Mouse (Mus musculus) small intestine, adult 2 months (tissue): ENCODE measurements around the gene Spast.
"Not testable (repeated sequence)": the region's sequence is repeated elsewhere in the genome, so short reads cannot be mapped to it uniquely, and the experiment has no call there.

Source experiments
- CTCF ChIP-seq: fragments of 200-500 bp; IDR thresholded peaks from 2 replicates; pipeline ENCODE4 v1.5.1; 2012; ENCODE audit warnings: low read depth, mild to moderate bottlenecking, control low read depth, inconsistent platforms, low read length, moderate library complexity, mixed read lengths; ENCODE audit not compliant: insufficient replicate concordance, insufficient read length; ENCODE audit errors: extremely low read depth
- POLR2A ChIP-seq: fragments of 200-500 bp; IDR thresholded peaks from 2 replicates; pipeline ENCODE4 v1.6.1; 2012; ENCODE audit warnings: low read depth, mild to moderate bottlenecking, control low read depth, inconsistent platforms, low read length, moderate library complexity

- not testable (repeated sequence) for TF ChIP-seq POLR2A
- TF ChIP-seq CTCF: peak; percentile 38; the same call in 1 of the 2 replicates
Observed at GRCm38 (mm10) chr17:74328146-74328545, 10.6 kb upstream of the Spast start.
